Mouse (Mus musculus) cortical plate, adult 2 months (tissue): ENCODE measurements at regions not wholly inside any gene's neighbourhood (a gene's known extent, or its start where the extent isn't known, plus 50 kb on each side); places are given as distances from the start of the nearest gene placed in this dataset.

ENCODE experiments used
- CTCF ChIP-seq: fragments of 200-500 bp; IDR thresholded peaks from 2 replicates; pipeline ENCODE4 v1.5.1; 2011; ENCODE audit warnings: mild to moderate bottlenecking, control low read depth, low read length; ENCODE audit not compliant: insufficient read depth; ENCODE audit errors: extremely low read depth
- POLR2A ChIP-seq: fragments of 200-500 bp; IDR thresholded peaks from 2 replicates; pipeline ENCODE4 v1.6.1; 2011; ENCODE audit warnings: mild to moderate bottlenecking, low read length, control low read depth; ENCODE audit not compliant: insufficient read depth; ENCODE audit errors: extremely low read depth

DNA sequence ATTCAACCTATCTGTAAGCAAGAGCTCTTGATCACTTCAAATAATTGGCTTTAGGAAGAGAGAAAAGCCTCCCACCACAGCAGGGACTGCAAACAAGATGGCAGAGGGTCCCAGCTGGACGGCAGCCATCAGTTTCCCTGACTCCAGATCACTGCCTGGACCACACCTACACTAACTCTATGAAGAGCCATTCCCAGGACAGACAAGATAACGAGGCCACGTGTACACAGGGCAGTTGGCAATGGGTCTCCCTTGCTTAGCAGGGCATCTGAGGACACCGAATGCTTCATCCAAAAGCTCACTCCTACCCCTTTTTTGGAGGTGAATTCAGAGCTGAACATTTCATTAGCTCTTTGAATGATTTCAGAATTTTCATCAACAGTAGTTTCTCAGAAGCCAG lies 179.9 kb downstream of the Mreg start:
- no peak for TF ChIP-seq CTCF
- no peak for TF ChIP-seq POLR2A
